Mouse (Mus musculus) MEL (cell line): ENCODE measurements around the gene Hmcn2. TPM values are rescaled to one million over a fixed set of nuclear protein-coding genes. Genes with fewer than 3 reads are reported as not detected.

Source experiments
- DNase-seq: peaks from one replicate; pipeline ENCODE4 v3.0.0; 2011; ENCODE audit warnings: low read depth, low spot score
- H3K27ac ChIP-seq: 2 replicates; pipeline ENCODE4 v1.5.1; 2012; ENCODE audit warnings: low read depth, mild to moderate bottlenecking, control low read depth, low read length, moderate library complexity; ENCODE audit not compliant: control insufficient read depth
- H3K27me3 ChIP-seq, 2 experiments: fragments of 150-350 bp in 1 of 2; sonication (generic) in 1 of 2; 2 replicates each; pipeline ENCODE4 v1.6.1; 2012; ENCODE audit warnings: low read length in 2 of 2, mild to moderate bottlenecking in 2 of 2, improper control_type of control experiment in 1 of 2, moderate library complexity in 1 of 2; ENCODE audit not compliant: insufficient read depth in 2 of 2, control insufficient read depth in 1 of 2
- H3K36me3 ChIP-seq, 2 experiments: 2 replicates each; pipeline ENCODE4 v1.6.1; 2012 to 2014; ENCODE audit warnings: low read length in 2 of 2, improper control_type of control experiment in 1 of 2, inconsistent platforms in 1 of 2, mild to moderate bottlenecking in 1 of 2; ENCODE audit not compliant: insufficient read depth in 2 of 2, control insufficient read depth in 1 of 2
- H3K4me1 ChIP-seq, 2 experiments: fragments of 150-350 bp in 1 of 2; sonication (generic) in 1 of 2; 2 replicates each; pipeline ENCODE4 v1.6.1; 2012; ENCODE audit warnings: low read length in 2 of 2, improper control_type of control experiment in 1 of 2, mild to moderate bottlenecking in 1 of 2; ENCODE audit not compliant: insufficient read depth in 2 of 2, control insufficient read depth in 1 of 2
- H3K4me3 ChIP-seq, 2 experiments: fragments of 150-350 bp in 1 of 2; sonication (generic) in 1 of 2; 2 replicates each; pipeline ENCODE4 v1.5.1; 2012; ENCODE audit warnings: low read depth in 2 of 2, low read length in 2 of 2, mild to moderate bottlenecking in 2 of 2, moderate library complexity in 2 of 2, control low read depth in 1 of 2, improper control_type of control experiment in 1 of 2; ENCODE audit not compliant: control insufficient read depth in 1 of 2, insufficient read depth in 1 of 2
- H3K79me2 ChIP-seq: 2 replicates; pipeline ENCODE4 v1.6.1; 2012; ENCODE audit warnings: mild to moderate bottlenecking, low read length, moderate library complexity; ENCODE audit not compliant: control insufficient read depth, poor library complexity, insufficient read depth
- H3K9ac ChIP-seq: 2 replicates; pipeline ENCODE4 v1.6.1; 2012; ENCODE audit warnings: low read depth, mild to moderate bottlenecking, control low read depth, low read length, moderate library complexity; ENCODE audit not compliant: control insufficient read depth, poor library complexity, severe bottlenecking
- H3K9me3 ChIP-seq: fragments of 150-350 bp; sonication (generic); replicated peaks from 2 replicates; pipeline ENCODE4 v1.6.1; 2012; ENCODE audit warnings: mild to moderate bottlenecking, low read length, improper control_type of control experiment, moderate library complexity; ENCODE audit not compliant: insufficient read depth
- CHD1 ChIP-seq: IDR thresholded peaks from 2 replicates; pipeline ENCODE4 v1.6.1; 2012; ENCODE audit warnings: low read depth, mild to moderate bottlenecking, inconsistent platforms, low read length, improper control_type of control experiment
- CHD2 ChIP-seq: IDR thresholded peaks from 2 replicates; pipeline ENCODE4 v1.6.1; 2011; ENCODE audit warnings: low read length, improper control_type of control experiment
- CTCF ChIP-seq, 3 experiments: IDR thresholded peaks in 2 of 3; conservative IDR thresholded peaks in 1 of 3; 2 replicates each; pipeline ENCODE4 v1.5.1; 2011 to 2012; ENCODE audit warnings: low read length in 3 of 3, low read depth in 2 of 3, mild to moderate bottlenecking in 2 of 3, improper control_type of control experiment in 1 of 3, inconsistent platforms in 1 of 3, mixed read lengths in 1 of 3, moderate library complexity in 1 of 3; ENCODE audit not compliant: control insufficient read depth in 1 of 3, insufficient read depth in 1 of 3, poor library complexity in 1 of 3, severe bottlenecking in 1 of 3
- ETS1 ChIP-seq: IDR thresholded peaks from 2 replicates; pipeline ENCODE4 v1.6.1; 2012; ENCODE audit warnings: low read depth, mild to moderate bottlenecking, inconsistent platforms, low read length, improper control_type of control experiment, moderate library complexity
- GABPA ChIP-seq: IDR thresholded peaks from 2 replicates; pipeline ENCODE4 v1.6.1; 2012; ENCODE audit warnings: low read depth, mild to moderate bottlenecking, inconsistent platforms, low read length, improper control_type of control experiment, moderate library complexity
- GATA1 ChIP-seq: IDR thresholded peaks from 2 replicates; pipeline ENCODE4 v1.6.1; 2011; ENCODE audit warnings: low read depth, low read length, improper control_type of control experiment
- JUND ChIP-seq: IDR thresholded peaks from 2 replicates; pipeline ENCODE4 v1.6.1; 2011; ENCODE audit warnings: low read depth, mild to moderate bottlenecking, improper control_type of control experiment, low read length
- KAT2A ChIP-seq: conservative IDR thresholded peaks from 2 replicates; pipeline ENCODE4 v1.6.1; 2012; ENCODE audit warnings: low read depth, low read length, improper control_type of control experiment, inconsistent platforms
- POLR2A ChIP-seq, 2 experiments: IDR thresholded peaks; 2 replicates each; pipeline ENCODE4 v1.6.1; 2011 to 2012; ENCODE audit warnings: low read length in 2 of 2, mild to moderate bottlenecking in 2 of 2, control low read depth in 1 of 2, improper control_type of control experiment in 1 of 2, low read depth in 1 of 2, moderate library complexity in 1 of 2; ENCODE audit not compliant: control insufficient read depth in 1 of 2, insufficient read depth in 1 of 2, poor library complexity in 1 of 2
- RAD21 ChIP-seq: IDR thresholded peaks from 2 replicates; pipeline ENCODE4 v1.6.1; 2011; ENCODE audit warnings: mild to moderate bottlenecking, low read depth, low read length, improper control_type of control experiment
- SIN3A ChIP-seq: IDR thresholded peaks from 2 replicates; pipeline ENCODE4 v1.6.1; 2012; ENCODE audit warnings: low read length, improper control_type of control experiment, inconsistent platforms
- TAL1 ChIP-seq: IDR thresholded peaks from 2 replicates; pipeline ENCODE4 v1.6.1; 2012; ENCODE audit warnings: mild to moderate bottlenecking, inconsistent platforms, low read length, moderate library complexity, mixed read lengths
- USF1 ChIP-seq: IDR thresholded peaks from 2 replicates; pipeline ENCODE4 v1.6.1; 2014; ENCODE audit warnings: low read depth, mild to moderate bottlenecking, inconsistent platforms, low read length, improper control_type of control experiment, moderate library complexity
- polyA plus RNA-seq, 2 experiments: library from polyadenylated mRNA; stranded (reverse) in 1 of 2; unstranded in 1 of 2; fragments of >175 nt in 1 of 2; fragments of >200 nt in 1 of 2; gene quantifications; 2 replicates each; pipeline versions ENCODE4 v1.2.1 to v1.2.4; 2012; ENCODE audit warnings: low replicate concordance in 2 of 2, low read depth in 1 of 2; ENCODE audit not compliant: insufficient read length in 2 of 2, insufficient read depth in 1 of 2, missing spikeins in 1 of 2
- total RNA-seq: library from RNA; depleted of rRNA; stranded (reverse); fragments of 300-350 nt; gene quantifications from 2 replicates; pipeline ENCODE4 v1.2.3, GENCODE M21; 2012

Gene Hmcn2
- total and polyA plus RNA-seq, 3 experiments = 0.18 TPM; not detected in 2

DNA sequence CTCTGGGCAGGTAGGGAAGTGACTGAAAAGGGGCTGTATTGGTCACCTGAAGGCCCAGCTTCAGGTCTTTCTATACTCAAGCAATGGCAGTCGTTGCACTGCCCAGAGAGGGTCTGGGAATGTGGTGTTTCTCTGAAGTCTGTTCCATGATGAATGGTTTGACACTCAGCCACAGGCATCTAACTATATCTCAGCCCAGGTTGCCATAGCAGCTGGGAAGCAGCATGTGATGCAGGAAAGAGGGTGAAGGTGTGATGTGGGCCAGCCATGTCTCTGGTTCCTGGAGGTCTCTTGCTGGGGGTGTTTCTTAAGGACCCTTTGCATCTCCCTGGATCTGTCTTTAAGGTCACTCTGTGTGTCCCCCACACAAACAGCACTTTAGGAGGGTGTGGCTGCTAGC lies 181.9 kb downstream of the Hmcn2 start:
- no peak overlapping the region for H3K27ac ChIP-seq
- TF ChIP-seq JUND (no peak), TAL1 (no peak)

DNA sequence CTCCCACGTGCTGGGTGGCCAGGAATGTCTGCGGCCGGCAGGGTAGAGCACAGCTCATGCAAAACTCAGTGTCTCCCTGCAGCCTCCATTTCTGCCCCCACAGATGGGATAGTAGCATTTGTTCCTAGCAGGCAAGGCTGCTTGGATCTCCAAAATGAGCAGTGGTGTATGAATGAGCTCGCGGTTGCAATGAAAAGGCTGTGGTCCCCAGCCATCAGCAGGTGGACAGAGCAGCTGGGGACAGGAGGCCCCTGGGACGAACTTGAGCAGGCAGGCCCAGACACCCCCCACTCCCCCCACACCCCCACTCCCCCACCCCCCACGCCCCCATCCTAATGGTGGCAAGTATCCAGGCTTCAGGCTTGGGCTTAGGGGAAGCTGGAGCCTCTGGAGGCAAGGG lies 182.9 kb downstream of the Hmcn2 start:
- no peak for TF ChIP-seq GATA1
- TF ChIP-seq SIN3A = no peak
- no peak for TF ChIP-seq CHD1
- no peak for TF ChIP-seq CHD2
- TF ChIP-seq USF1 = no peak
- no peak for TF ChIP-seq KAT2A
- no peak for TF ChIP-seq GABPA
- no peak for TF ChIP-seq CTCF (IDR thresholded peaks at IDR 0.05 in 2 of 3, conservative IDR thresholded peaks at IDR 0.05 in 1 of 3; ENCODE audit: control insufficient read depth in 1 of 3, insufficient read depth in 1 of 3, low read depth in 2 of 3, low read length in 3 of 3, poor library complexity in 1 of 3, severe bottlenecking in 1 of 3)

More for the DNA sequence above, 181.9 kb downstream of the Hmcn2 start:
- no peak overlapping the region for H3K4me3 ChIP-seq
- H3K36me3 ChIP-seq = no peaks in the 10 kb centered on the region
- H3K27me3 ChIP-seq = no peaks in the 10 kb centered on the region
- no peaks in the 10 kb centered on the region for H3K4me1 ChIP-seq
- DNase-seq = no peak
- no peak overlapping the region for H3K9ac ChIP-seq
- no peaks in the 10 kb centered on the region for H3K9me3 ChIP-seq
- no peaks in the 10 kb centered on the region for H3K79me2 ChIP-seq

DNA sequence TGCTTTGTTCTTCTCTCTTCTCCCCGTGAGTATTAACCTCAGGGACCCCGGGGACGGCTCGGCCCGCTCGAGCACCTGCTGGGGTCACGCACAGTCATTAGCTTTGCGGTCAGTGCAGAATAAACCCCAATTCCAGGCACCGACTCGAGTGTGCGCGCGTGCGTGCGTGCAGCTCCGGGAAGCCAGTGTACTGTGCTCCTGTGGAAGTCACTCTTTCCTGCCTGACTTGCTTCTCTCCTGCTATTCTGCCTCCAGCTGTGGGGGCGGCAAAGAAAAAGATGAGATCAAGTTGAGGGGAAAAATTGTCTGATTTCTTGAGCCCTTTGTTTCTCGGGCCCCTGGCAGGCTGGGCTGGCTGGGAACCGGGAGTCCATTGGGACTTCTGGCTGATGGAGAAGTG lies 183.4 kb downstream of the Hmcn2 start:
- H3K4me1 ChIP-seq = peaks cover 0 to 2% of the 10 kb centered on the region in 2 experiments; a peak in 1 of 4 replicates
- no peak overlapping the region for H3K4me3 ChIP-seq
- H3K36me3 ChIP-seq = peaks cover 0 to under 1% of the 10 kb centered on the region in 2 experiments; a peak in 2 of 4 replicates
- H3K9ac ChIP-seq = no peak overlapping the region
- no peak for DNase-seq
- H3K27ac ChIP-seq = no peak overlapping the region
- TF ChIP-seq ETS1 (no peak), CHD2 (no peak), RAD21 (no peak), POLR2A (IDR thresholded peaks at IDR 0.05; ENCODE audit: control insufficient read depth in 1 of 2, insufficient read depth in 1 of 2, low read depth in 1 of 2, low read length in 2 of 2, poor library complexity in 1 of 2) (no peak)
- no peaks in the 10 kb centered on the region for H3K79me2 ChIP-seq
- H3K9me3 ChIP-seq = no peaks in the 10 kb centered on the region
- H3K27me3 ChIP-seq = no peaks in the 10 kb centered on the region

More for the DNA sequence above, 182.9 kb downstream of the Hmcn2 start:
- Histone ChIP-seq H3K9ac (no peak overlapping the region), H3K4me1 (no peaks in the 10 kb centered on the region), H3K36me3 (no peaks in the 10 kb centered on the region), H3K27me3 (no peaks in the 10 kb centered on the region), H3K4me3 (no peak overlapping the region), H3K9me3 (no peaks in the 10 kb centered on the region), H3K79me2 (no peaks in the 10 kb centered on the region), H3K27ac (no peak overlapping the region)
- no peak for DNase-seq
